ENCODE assay signal across 13 mouse cellular contexts in the genomic region with DNA sequence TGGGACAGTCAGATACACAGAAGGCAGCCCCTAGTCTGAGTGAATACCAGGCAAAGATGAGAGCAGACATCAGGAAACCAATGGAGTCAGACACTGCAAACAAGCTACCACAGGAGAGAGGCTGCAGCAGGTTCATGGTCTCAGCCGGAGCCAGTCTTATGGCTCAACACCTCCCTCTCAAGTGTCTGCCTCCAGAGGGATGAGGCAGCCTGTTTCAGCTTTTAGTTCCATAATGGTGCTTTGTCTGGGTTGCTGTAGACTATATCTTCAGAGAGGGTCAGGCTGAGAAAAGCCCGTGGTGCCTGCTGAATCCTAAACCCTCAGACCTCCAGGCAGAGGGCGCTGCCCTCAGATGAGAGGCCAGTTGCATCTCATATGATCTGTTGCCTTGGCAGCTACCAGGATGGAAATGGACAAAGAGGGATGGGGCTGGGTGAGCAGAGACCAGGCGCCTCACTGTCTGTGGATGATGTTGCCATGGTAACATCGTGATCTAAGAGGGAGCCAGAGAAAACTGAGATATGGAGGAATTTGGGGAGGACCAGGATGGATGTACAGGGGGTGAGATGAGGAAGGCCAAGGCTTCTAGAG. TPM values are rescaled to one million over a fixed set of nuclear protein-coding genes. Genes with fewer than 3 reads are reported as not detected.
DNase-seq lines count a peak whose midpoint lies in the region; ATAC-seq and TF ChIP-seq lines count a peak whose summit lies in the region.
"Had no signal": no experiment of that assay in that cellular context is flagged by ENCODE, and none has a peak within 500 bp of the region (broad histone marks: within the 10 kb centered on the region; RNA-seq: fewer than 3 reads in every experiment).

No protein-coding gene starts in this region.

- H3K9ac ChIP-seq in forebrain, embryonic 13.5 days = no peak overlapping the region
- H3K9ac ChIP-seq in forebrain, embryonic 11.5 days (ENCODE audit: low read length) = no peak overlapping the region
- H3K9ac ChIP-seq in forebrain, postnatal 0 days = no peak overlapping the region
- H3K9ac ChIP-seq: embryonic facial prominence, embryonic 13.5 days had no signal

- no peaks in the 10 kb centered on the region for H3K9me3 ChIP-seq in forebrain, embryonic 13.5 days (replicated peaks)
- no peaks in the 10 kb centered on the region for H3K9me3 ChIP-seq in forebrain, embryonic 11.5 days (ENCODE audit: control insufficient read depth, low read length)
- H3K9me3 ChIP-seq in forebrain, postnatal 0 days (ENCODE audit: low read length) = no peaks in the 10 kb centered on the region
- H3K9me3 ChIP-seq: embryonic facial prominence, embryonic 13.5 days had no signal

- WGBS in forebrain, embryonic 13.5 days = 58% methylated on average over 5 of the region's 5 CpGs
- 68% methylated on average over 5 of the region's 5 CpGs for WGBS in forebrain, embryonic 11.5 days
- 48% methylated on average over 5 of the region's 5 CpGs for WGBS in forebrain, postnatal 0 days

- peaks cover 9% of the 10 kb centered on the region; the same call in 1 of the 2 replicates for H3K4me1 ChIP-seq in forebrain, embryonic 13.5 days
- no peaks in the 10 kb centered on the region for H3K4me1 ChIP-seq in forebrain, embryonic 11.5 days (replicated peaks; ENCODE audit: control insufficient read depth, insufficient read depth, low read length)
- H3K4me1 ChIP-seq in forebrain, postnatal 0 days (ENCODE audit: insufficient read depth) = peaks cover 22% of the 10 kb centered on the region
- H3K4me1 ChIP-seq: embryonic facial prominence, embryonic 13.5 days had no signal

- intact Hi-C loops in left cerebral cortex, adult 2 months (cut with DNase I) = no loop called here

- H3K27me3 ChIP-seq in forebrain, embryonic 13.5 days = no peaks in the 10 kb centered on the region
- H3K27me3 ChIP-seq in forebrain, embryonic 11.5 days (ENCODE audit: control insufficient read depth, insufficient read depth, low read length) = no peaks in the 10 kb centered on the region
- no peaks in the 10 kb centered on the region for H3K27me3 ChIP-seq in forebrain, postnatal 0 days (ENCODE audit: insufficient read depth, low read length)
- H3K27me3 ChIP-seq: embryonic facial prominence, embryonic 13.5 days had no signal

- H3K4me2 ChIP-seq in forebrain, embryonic 13.5 days = no peak overlapping the region
- H3K4me2 ChIP-seq in forebrain, embryonic 11.5 days (ENCODE audit: low read depth, low read length, severe bottlenecking) = no peak overlapping the region
- H3K4me2 ChIP-seq in forebrain, postnatal 0 days (ENCODE audit: low read depth) = no peak overlapping the region
- H3K4me2 ChIP-seq: embryonic facial prominence, embryonic 13.5 days had no signal

- H3K4me3 ChIP-seq in forebrain, embryonic 13.5 days = no peak overlapping the region
- H3K4me3 ChIP-seq in forebrain, embryonic 11.5 days (ENCODE audit: low read depth, low read length) = no peak overlapping the region
- no peak overlapping the region for H3K4me3 ChIP-seq in forebrain, postnatal 0 days (ENCODE audit: low read depth, low read length)
- H3K4me3 ChIP-seq in left cerebral cortex, adult 2 months = no peak overlapping the region
- H3K4me3 ChIP-seq: embryonic facial prominence, embryonic 13.5 days had no signal

- peak; percentile 47 for TF ChIP-seq CTCF in forebrain, postnatal 0 days (IDR thresholded peaks at IDR 0.05; ENCODE audit: low read depth)
- no peak; the same call in 1 of the 2 replicates for TF ChIP-seq CTCF in left cerebral cortex, adult 2 months (IDR thresholded peaks at IDR 0.05)

- peak overlapping the region; percentile 7; the same call in 1 of the 2 replicates for H3K27ac ChIP-seq in forebrain, embryonic 13.5 days
- H3K27ac ChIP-seq in forebrain, embryonic 11.5 days (ENCODE audit: low read depth, low read length) = no peak overlapping the region
- peak overlapping the region; percentile 73 for H3K27ac ChIP-seq in forebrain, postnatal 0 days (ENCODE audit: low read depth, low read length)
- H3K27ac ChIP-seq in left cerebral cortex, adult 2 months = peak overlapping the region; percentile 63
- H3K27ac ChIP-seq: embryonic facial prominence, embryonic 13.5 days had no signal

- peak; percentile 72; the same call in 1 of the 2 replicates for ATAC-seq in forebrain, embryonic 13.5 days
- no peak for ATAC-seq in forebrain, embryonic 11.5 days (replicated peaks; ENCODE audit: low FRiP score)
- peak; percentile 92 for ATAC-seq in forebrain, postnatal 0 days
- no peak for ATAC-seq in CD4-positive, CD25-positive, alpha-beta regulatory T cell, adult 4 months
- ATAC-seq: lung, postnatal 0 days had no signal

- no peaks in the 10 kb centered on the region for H3K36me3 ChIP-seq in forebrain, embryonic 13.5 days (ENCODE audit: poor library complexity, severe bottlenecking)
- no peaks in the 10 kb centered on the region for H3K36me3 ChIP-seq in forebrain, embryonic 11.5 days (ENCODE audit: control insufficient read depth, insufficient read depth, low read length)
- H3K36me3 ChIP-seq in forebrain, postnatal 0 days (ENCODE audit: insufficient read depth) = no peaks in the 10 kb centered on the region
- H3K36me3 ChIP-seq: embryonic facial prominence, embryonic 13.5 days had no signal

- DNase-seq in forebrain, embryonic 11.5 days (ENCODE audit: low spot score) = no peak
- DNase-seq in forebrain, postnatal 0 days = peak; percentile 74
- DNase-seq in left cerebral cortex, adult 2 months (ENCODE audit: extremely low spot score in 1 of 2, low spot score in 2 of 2) = peak; percentile 40 to 47
- DNase-seq in right cerebral cortex, adult 18-20 months = peak; percentile 34
- DNase-seq in kidney, postnatal 36 days = no peak
- DNase-seq in lung, postnatal 10 days = no peak
- DNase-seq: adrenal gland, adult 8-10 months; cerebellum, adult 18-20 months; kidney, adult 9 months had no signal

RNA-seq across cellular contexts. Expression of gene Igsf21, which starts 39.2 kb away (rescaled TPM):
- 28.6 and 29.4 TPM in 2 replicates for polyA plus RNA-seq in forebrain, embryonic 13.5 days (2015; fragmentation: Nextera tagmentation; extraction: Ambion mirVana)
- 12.7 and 13.3 TPM in 2 replicates for polyA plus RNA-seq in forebrain, embryonic 11.5 days (2014; fragmentation: Nextera tagmentation; extraction: Ambion mirVana)
- total RNA-seq in forebrain, postnatal 0 days (2014; rRNA removed) = 68.5 and 78.5 TPM in 2 replicates
- 108 and 117 TPM in 2 replicates for polyA plus RNA-seq in forebrain, postnatal 0 days (2015; fragmentation: Nextera tagmentation; extraction: Ambion mirVana)
- total RNA-seq in left cerebral cortex, adult 2 months (2021) = 10 to 100 TPM; 68.8 to 75.2 TPM
- polyA plus RNA-seq in CD4-positive, CD25-positive, alpha-beta regulatory T cell, adult 4 months (2017; shearing (Covaris generic)) = not detected

Comparison
In these comparisons a context has a peak if more than half of its experiments do, and no peak if none do; other contexts are left out.
1. ATAC-seq: peak in forebrain, embryonic 13.5 days (single experiment) and forebrain, postnatal 0 days (single experiment); none in forebrain, embryonic 11.5 days (single experiment) and CD4-positive, CD25-positive, alpha-beta regulatory T cell, adult 4 months (single experiment).
2. DNase-seq: peak in forebrain, postnatal 0 days (single experiment), left cerebral cortex, adult 2 months (2 of 2) and right cerebral cortex, adult 18-20 months (single experiment); none in forebrain, embryonic 11.5 days (single experiment), kidney, postnatal 36 days (0 of 2) and lung, postnatal 10 days (single experiment).
3. RNA of gene Igsf21, which starts 39.2 kb away (polyA plus RNA-seq): 108 to 117 TPM in forebrain, postnatal 0 days, 28.6 to 29.4 TPM in forebrain, embryonic 13.5 days and 12.7 to 13.3 TPM in forebrain, embryonic 11.5 days; not detected in CD4-positive, CD25-positive, alpha-beta regulatory T cell, adult 4 months; every median in the first group is over 10 times any median in the second.